Mouse (Mus musculus): ENCODE results near the gene Gpr146. TPM values are rescaled to one million over a fixed set of nuclear protein-coding genes. Genes with fewer than 3 reads are reported as not detected.

The Gpr146 gene
- polyA plus RNA-seq, 1 experiment from 2014 or later = 22.7 TPM

DNA sequence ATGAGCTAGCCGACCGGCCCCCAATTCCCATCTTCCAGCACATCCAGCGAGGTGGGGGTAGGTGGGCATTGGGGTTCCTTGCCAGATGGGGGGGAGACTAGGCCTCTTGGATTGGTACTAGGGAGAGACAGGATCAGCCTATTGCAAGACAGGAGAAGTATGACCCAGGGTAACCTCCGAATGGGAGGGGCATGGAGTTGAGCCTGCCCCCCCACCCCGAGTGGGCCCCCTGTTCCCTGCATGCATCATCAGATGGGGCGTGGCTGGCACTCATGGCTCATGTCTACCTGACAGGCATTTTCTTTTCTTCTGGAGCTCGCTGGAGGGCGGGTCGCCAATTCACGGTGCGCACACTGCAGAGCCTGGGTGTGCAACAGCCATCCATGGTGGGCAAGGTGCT lies 23.6 kb upstream of the Gpr146 start:
- 80% methylated on average over 11 of the region's 11 CpGs for WGBS
- TF ChIP-seq CTCF (IDR thresholded peaks at IDR 0.05) = no peak
- no peak for TF ChIP-seq EP300 (IDR thresholded peaks at IDR 0.05)
- H3K4me2 ChIP-seq (replicated peaks; ENCODE audit: low read depth, low read length) = no peak overlapping the region
- no peak overlapping the region for H3K4me3 ChIP-seq (ENCODE audit: low read depth, low read length)
- ATAC-seq (no peak; the same call in 1 of the 2 replicates), DNase-seq (ENCODE audit: low spot score) (no peak)
- no peak overlapping the region for H3K9ac ChIP-seq (replicated peaks; ENCODE audit: low read depth)
- no peaks in the 10 kb centered on the region for H3K4me1 ChIP-seq (ENCODE audit: insufficient read depth, low read depth, low read length)
- H3K36me3 ChIP-seq (ENCODE audit: insufficient read depth, low read length) = no peaks in the 10 kb centered on the region
- H3K27ac ChIP-seq (ENCODE audit: low read length) = no peak overlapping the region
- H3K9me3 ChIP-seq (ENCODE audit: low read length) = no peaks in the 10 kb centered on the region
- no peaks in the 10 kb centered on the region for H3K27me3 ChIP-seq (replicated peaks; ENCODE audit: insufficient read depth, low read length)

DNA sequence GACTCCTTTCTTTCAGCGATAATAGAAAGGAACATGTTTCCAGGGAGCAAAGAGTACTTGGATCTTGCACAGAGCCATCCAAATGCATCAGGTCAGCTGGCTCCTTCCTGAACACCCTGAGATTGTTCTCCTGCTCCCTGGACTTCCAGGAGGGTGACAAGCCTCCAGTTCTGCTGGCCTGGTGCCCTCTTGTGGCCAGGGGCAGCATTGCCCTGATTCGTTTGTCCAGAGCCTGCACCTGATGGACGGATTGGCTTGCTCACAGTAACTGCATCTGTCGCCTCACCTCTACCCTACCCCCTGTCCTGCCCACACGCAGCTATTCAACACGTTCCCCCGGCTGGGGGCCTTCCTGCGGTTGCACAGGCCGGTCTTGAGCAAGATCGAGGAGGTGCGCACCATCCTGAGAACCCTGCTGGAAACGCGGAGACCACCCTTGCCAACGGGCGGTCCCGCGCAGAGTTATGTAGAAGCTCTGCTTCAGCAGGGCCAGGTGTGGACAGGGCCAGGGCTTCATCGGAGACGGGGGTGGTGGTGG lies 22.2 kb upstream of the Gpr146 start:
- 0 out of 2 replicates have a peak, but pooled peaks have one; percentile 37 for ATAC-seq
- TF ChIP-seq EP300 (IDR thresholded peaks at IDR 0.05) (no peak), CTCF (IDR thresholded peaks at IDR 0.05) (peak; percentile 99)
- WGBS = 33% methylated on average over 19 of the region's 19 CpGs

GRCm38 (mm10) chr5:139358653-139359052 lies 18.8 kb upstream of the Gpr146 start:
- DNase-seq (ENCODE audit: low spot score) = peak; percentile 56

More for the DNA sequence above, 22.2 kb upstream of the Gpr146 start:
- Histone ChIP-seq H3K4me1 (ENCODE audit: insufficient read depth, low read depth, low read length) (no peaks in the 10 kb centered on the region), H3K9ac (replicated peaks; ENCODE audit: low read depth) (no peak overlapping the region), H3K36me3 (ENCODE audit: insufficient read depth, low read length) (no peaks in the 10 kb centered on the region), H3K27ac (ENCODE audit: low read length) (no peak overlapping the region), H3K27me3 (replicated peaks; ENCODE audit: insufficient read depth, low read length) (no peaks in the 10 kb centered on the region), H3K9me3 (ENCODE audit: low read length) (no peaks in the 10 kb centered on the region), H3K4me2 (replicated peaks; ENCODE audit: low read depth, low read length) (no peak overlapping the region), H3K4me3 (ENCODE audit: low read depth, low read length) (no peak overlapping the region)
- DNase-seq (ENCODE audit: low spot score) = peak; percentile 77

GRCm38 (mm10) chr5:139359244-139359643 lies 18.3 kb upstream of the Gpr146 start:
- no peaks in the 10 kb centered on the region for H3K27me3 ChIP-seq (replicated peaks; ENCODE audit: insufficient read depth, low read length)
- no peak overlapping the region for H3K9ac ChIP-seq (replicated peaks; ENCODE audit: low read depth)
- no peak overlapping the region for H3K27ac ChIP-seq (ENCODE audit: low read length)
- no peak overlapping the region for H3K4me2 ChIP-seq (replicated peaks; ENCODE audit: low read depth, low read length)
- H3K4me1 ChIP-seq (ENCODE audit: insufficient read depth, low read depth, low read length) = peaks cover under 1% of the 10 kb centered on the region; the same call in 1 of the 2 replicates
- ATAC-seq (no peak), DNase-seq (ENCODE audit: low spot score) (no peak)
- H3K36me3 ChIP-seq (ENCODE audit: insufficient read depth, low read length) = no peaks in the 10 kb centered on the region
- H3K9me3 ChIP-seq (ENCODE audit: low read length) = no peaks in the 10 kb centered on the region
- H3K4me3 ChIP-seq (ENCODE audit: low read depth, low read length) = no peak overlapping the region
- 87% methylated on average over 5 of the region's 5 CpGs for WGBS
- TF ChIP-seq CTCF (IDR thresholded peaks at IDR 0.05) (no peak), EP300 (IDR thresholded peaks at IDR 0.05) (no peak)

More at GRCm38 (mm10) chr5:139358653-139359052, 18.8 kb upstream of the Gpr146 start:
- Histone ChIP-seq H3K27ac (ENCODE audit: low read length) (no peak overlapping the region), H3K4me1 (ENCODE audit: insufficient read depth, low read depth, low read length) (no peaks in the 10 kb centered on the region), H3K9ac (replicated peaks; ENCODE audit: low read depth) (no peak overlapping the region), H3K9me3 (ENCODE audit: low read length) (no peaks in the 10 kb centered on the region), H3K4me3 (ENCODE audit: low read depth, low read length) (no peak overlapping the region), H3K36me3 (ENCODE audit: insufficient read depth, low read length) (no peaks in the 10 kb centered on the region), H3K4me2 (replicated peaks; ENCODE audit: low read depth, low read length) (no peak overlapping the region), H3K27me3 (replicated peaks; ENCODE audit: insufficient read depth, low read length) (no peaks in the 10 kb centered on the region)
- WGBS = 73% methylated on average over 2 of the region's 2 CpGs
- TF ChIP-seq CTCF (IDR thresholded peaks at IDR 0.05) (peak; percentile 80), EP300 (IDR thresholded peaks at IDR 0.05) (no peak)
- ATAC-seq = peak; percentile 41

GRCm38 (mm10) chr5:139363858-139364257 lies 13.6 kb upstream of the Gpr146 start:
- DNase-seq (ENCODE audit: low spot score) (peak; percentile 24), ATAC-seq (no peak)
- no peaks in the 10 kb centered on the region for H3K36me3 ChIP-seq (ENCODE audit: insufficient read depth, low read length)
- peaks cover 9% of the 10 kb centered on the region; the same call in 1 of the 2 replicates for H3K4me1 ChIP-seq (ENCODE audit: insufficient read depth, low read depth, low read length)
- H3K4me3 ChIP-seq (ENCODE audit: low read depth, low read length) = no peak overlapping the region
- H3K4me2 ChIP-seq (replicated peaks; ENCODE audit: low read depth, low read length) = peak overlapping the region; percentile 33; the same call in 1 of the 2 replicates
- H3K27ac ChIP-seq (ENCODE audit: low read length) = peak overlapping the region; percentile 86
- H3K9me3 ChIP-seq (ENCODE audit: low read length) = no peaks in the 10 kb centered on the region
- TF ChIP-seq CTCF (IDR thresholded peaks at IDR 0.05) = no peak
- TF ChIP-seq EP300 (IDR thresholded peaks at IDR 0.05) = no peak
- 39% methylated on average over 7 of the region's 7 CpGs for WGBS
- no peak overlapping the region for H3K9ac ChIP-seq (replicated peaks; ENCODE audit: low read depth)
- no peaks in the 10 kb centered on the region for H3K27me3 ChIP-seq (replicated peaks; ENCODE audit: insufficient read depth, low read length)

GRCm38 (mm10) chr5:139364260-139364910 lies 13.1 kb upstream of the Gpr146 start:
- ATAC-seq = peak; percentile 84
- H3K36me3 ChIP-seq (ENCODE audit: insufficient read depth, low read length) = no peaks in the 10 kb centered on the region

More at GRCm38 (mm10) chr5:139364260-139364910, 13.1 kb upstream of the Gpr146 start:
- Histone ChIP-seq H3K4me2 (replicated peaks; ENCODE audit: low read depth, low read length) (peak overlapping the region; percentile 33), H3K4me3 (ENCODE audit: low read depth, low read length) (no peak overlapping the region), H3K9ac (replicated peaks; ENCODE audit: low read depth) (no peak overlapping the region), H3K27ac (ENCODE audit: low read length) (peak overlapping the region; percentile 86), H3K9me3 (ENCODE audit: low read length) (no peaks in the 10 kb centered on the region), H3K4me1 (ENCODE audit: insufficient read depth, low read depth, low read length) (peaks cover 9% of the 10 kb centered on the region; the same call in 1 of the 2 replicates), H3K27me3 (replicated peaks; ENCODE audit: insufficient read depth, low read length) (no peaks in the 10 kb centered on the region)
- TF ChIP-seq EP300 (IDR thresholded peaks at IDR 0.05) (peak; percentile 100), CTCF (IDR thresholded peaks at IDR 0.05) (peak; percentile 99)
- DNase-seq (ENCODE audit: low spot score) = peak; percentile 84
- 13% methylated on average over 12 of the region's 12 CpGs for WGBS

All from lung, postnatal 0 days (tissue).